Mouse (Mus musculus): ENCODE data around the gene Rtn1. TPM values are rescaled to one million over a fixed set of nuclear protein-coding genes. Genes with fewer than 3 reads are reported as not detected.
A peak's percentile ranks its signal among the peaks of the same experiment; 100 is the strongest.

Gene Rtn1
- total RNA-seq, 2 experiments from 2014 or later: 5.3 to 8.9 TPM

DNA sequence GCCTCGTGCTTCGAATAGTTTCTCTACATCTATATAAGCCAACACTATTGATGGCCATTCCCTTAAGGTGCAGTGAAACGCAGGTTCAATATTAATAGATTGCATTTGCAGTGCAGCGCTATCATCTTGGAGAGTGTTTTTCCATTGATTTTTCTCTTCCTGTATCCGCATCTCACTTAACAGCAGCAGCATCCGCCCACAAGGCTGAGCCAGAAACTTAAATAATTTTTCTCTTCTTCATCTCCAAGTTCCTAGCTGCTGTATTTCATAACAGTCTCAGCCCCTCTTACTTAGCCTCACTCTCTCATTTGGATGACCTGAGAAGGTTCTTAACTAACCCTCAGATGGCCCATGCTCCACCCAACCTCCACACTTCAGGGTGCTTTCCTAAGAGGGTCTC is 20.7 kb downstream of the Rtn1 start:
- DNase-seq: no peak
- intact Hi-C loops (cut with DNase I): no loop called here

GRCm38 (mm10) chr12:72376309-72376708 is 32.5 kb downstream of the Rtn1 start:
- DNase-seq: no peak
- intact Hi-C loops (cut with DNase I): no loop called here

DNA sequence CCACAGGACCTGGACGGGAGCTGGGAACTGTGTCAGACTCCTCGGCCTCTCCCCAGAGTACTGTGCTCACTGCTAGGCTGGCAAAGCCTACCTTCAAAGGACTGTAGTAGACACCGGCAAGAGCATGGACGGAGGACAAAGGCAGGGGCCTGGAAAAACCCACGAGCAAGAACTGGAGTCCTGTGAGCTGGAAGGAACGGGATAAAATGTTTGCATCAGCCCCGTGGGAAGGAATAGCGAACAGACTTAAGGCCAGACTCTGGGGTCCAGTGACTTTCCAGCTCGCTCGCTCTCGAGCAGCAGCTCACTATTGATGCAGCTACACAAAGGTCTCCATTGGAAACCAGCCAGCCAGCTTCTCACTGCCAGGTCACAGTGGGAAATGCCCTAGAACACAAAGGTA is 34.0 kb downstream of the Rtn1 start:
- intact Hi-C loops (cut with DNase I): no loop called here
- DNase-seq: no peak

DNA sequence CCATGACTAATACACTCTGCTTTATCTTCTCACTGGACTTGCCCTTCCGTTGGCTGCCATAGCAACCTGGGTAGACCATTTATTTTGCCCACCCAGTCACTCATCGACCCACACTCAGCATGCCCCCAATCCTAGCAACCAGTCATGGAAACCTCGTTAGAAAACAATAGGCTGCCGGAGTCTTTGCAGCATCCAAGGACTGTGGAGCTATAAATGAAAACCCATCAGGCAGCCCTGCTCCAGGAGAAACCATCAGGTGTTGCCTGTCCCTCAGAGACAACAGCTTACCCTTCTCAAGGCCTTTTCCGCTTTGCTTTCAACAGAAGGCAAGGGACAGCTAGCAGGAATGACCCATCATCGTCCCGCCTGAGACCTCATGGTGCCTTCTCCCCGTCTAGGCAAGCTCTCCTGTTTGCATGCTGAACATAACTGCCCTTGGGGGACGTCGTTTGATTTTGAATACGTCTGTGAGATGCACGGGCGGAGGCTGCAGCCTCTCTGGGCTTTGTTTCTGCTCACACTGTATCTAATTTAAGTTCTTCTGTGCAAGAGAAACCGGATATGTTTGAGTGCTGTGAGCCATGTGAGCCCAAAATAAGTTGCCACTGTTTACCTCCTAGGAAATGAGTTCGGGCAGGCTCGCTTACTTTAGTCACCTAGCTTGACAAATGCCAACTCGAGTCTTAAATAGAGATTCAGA is 34.8 kb downstream of the Rtn1 start:
- intact Hi-C loops (cut with DNase I): no loop called here
- DNase-seq: no peak

DNA sequence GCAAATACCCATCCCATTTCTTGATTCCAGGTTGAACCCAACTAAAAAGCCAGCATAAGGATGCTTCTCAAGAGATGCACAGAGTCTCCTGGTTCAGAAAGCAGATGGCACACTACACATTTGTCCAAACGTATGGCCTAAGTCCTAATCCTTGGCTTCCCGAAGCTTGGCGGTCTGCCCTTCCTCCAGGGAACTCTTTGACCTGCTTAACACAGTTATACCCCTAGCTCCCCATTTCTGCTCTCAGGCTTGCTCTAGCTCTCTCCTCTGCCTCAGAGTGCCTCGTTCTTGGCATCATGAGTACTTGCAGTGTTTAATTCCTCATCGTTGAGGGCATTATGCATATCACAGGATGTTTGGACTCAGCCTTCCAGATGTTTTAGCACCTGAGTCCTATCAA is 38.8 kb downstream of the Rtn1 start:
- DNase-seq: no peak
- intact Hi-C loops (cut with DNase I): no loop called here

- intact Hi-C loops (cut with DNase I): no loop called here
- no peak for DNase-seq
Observed at GRCm38 (mm10) chr12:72366763-72367162, 42.1 kb downstream of the Rtn1 start.

GRCm38 (mm10) chr12:72366104-72366437 is 42.8 kb downstream of the Rtn1 start:
- intact Hi-C loops (cut with DNase I): no loop called here

DNA sequence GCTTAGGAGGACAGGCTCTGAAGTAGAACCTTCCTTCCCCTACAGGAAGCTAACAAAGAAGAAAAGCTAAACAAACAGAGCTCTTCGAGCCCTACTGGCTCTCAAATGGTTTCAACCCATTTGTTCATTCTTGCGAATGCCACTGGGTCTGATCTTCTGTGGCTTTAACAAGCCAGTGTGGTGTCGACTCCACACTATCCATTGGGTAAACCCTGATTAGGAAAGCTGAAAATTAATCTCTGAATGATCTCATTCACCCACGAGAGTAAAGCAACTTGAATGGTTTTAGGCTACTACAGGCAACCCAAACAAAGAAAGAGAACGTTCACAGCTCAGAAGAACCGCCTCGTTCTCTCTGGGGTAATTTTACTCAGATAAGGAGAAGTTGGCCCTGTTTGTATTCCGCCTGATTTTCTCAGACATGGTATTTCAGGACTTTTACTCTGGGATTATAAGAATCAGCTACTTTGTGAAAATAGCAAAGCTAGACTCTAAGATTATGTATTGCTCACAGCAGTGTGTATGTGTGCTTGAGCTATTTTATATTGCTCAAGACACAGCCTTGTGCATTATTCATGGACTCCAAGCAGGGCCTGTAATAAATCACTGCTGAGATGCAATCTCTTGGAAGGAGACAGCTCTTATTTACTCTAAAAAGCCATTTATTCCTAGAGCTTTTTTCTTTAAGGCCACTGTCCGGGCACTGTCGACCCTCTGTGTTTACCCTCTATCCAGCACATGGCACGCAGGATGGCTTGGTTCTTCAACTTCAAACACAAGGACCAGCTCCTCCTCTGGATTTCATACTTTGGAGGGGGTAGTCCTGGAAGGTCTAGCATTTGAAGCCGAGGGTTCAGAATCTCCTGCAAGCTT is 43.4 kb downstream of the Rtn1 start:
- no peak for DNase-seq

More at GRCm38 (mm10) chr12:72366104-72366437, 42.8 kb downstream of the Rtn1 start:
- DNase-seq: no peak

DNA sequence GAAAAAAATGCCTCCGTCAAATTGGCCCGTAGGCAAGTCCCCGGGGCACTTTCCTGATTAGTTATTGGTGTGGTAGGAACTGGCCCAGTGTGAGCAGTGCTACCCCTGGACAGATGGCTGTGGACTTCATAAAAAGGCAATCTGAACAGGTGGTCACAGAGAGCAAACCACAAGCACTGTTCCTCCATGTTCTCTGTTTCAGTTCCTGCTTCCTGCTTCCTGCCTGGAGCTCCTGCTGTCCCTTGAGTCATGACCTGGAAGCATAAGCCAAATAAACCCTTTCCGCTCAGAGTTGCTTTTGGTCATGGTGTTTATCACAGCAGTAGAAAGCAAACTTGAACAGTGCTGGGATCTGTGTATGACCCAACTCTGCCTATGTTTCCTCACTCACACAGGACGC is 44.3 kb downstream of the Rtn1 start:
- intact Hi-C loops (cut with DNase I): no loop called here
- no peak for DNase-seq

More for the DNA sequence above, 43.4 kb downstream of the Rtn1 start:
- intact Hi-C loops (cut with DNase I): no loop called here

DNA sequence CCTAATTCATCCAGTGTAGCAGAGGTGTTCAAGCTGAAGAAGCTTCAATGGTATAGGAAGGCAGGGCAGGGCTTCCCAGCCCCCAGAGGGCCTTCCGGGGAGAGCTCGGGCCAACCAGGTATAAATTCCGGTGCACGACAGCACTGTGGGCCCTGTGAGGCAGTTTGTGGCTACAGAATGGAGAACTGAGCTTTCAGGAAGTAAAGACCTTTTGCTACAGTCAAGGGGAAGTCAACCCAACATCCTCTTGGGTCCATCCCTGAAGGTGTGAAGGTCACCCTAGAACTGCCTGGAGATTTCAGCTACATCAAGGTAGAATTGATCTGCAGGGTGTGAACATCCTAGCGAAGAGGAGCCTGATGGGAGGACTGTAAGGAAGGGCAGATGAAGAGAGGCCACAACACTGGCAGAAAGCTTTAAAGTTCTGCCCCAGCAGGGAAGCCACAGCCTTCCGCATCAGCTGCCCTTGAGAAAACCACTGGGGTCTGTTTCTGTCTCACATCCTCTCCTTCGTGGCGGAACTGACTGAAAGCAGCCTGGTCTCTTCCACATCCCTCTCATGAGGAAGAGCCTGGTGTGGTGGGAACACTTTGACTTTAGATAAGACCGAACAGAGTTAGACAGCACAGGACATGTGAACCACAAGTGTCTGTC is 47.0 kb downstream of the Rtn1 start:
- intact Hi-C loops (cut with DNase I): no loop called here
- DNase-seq: no peak

DNA sequence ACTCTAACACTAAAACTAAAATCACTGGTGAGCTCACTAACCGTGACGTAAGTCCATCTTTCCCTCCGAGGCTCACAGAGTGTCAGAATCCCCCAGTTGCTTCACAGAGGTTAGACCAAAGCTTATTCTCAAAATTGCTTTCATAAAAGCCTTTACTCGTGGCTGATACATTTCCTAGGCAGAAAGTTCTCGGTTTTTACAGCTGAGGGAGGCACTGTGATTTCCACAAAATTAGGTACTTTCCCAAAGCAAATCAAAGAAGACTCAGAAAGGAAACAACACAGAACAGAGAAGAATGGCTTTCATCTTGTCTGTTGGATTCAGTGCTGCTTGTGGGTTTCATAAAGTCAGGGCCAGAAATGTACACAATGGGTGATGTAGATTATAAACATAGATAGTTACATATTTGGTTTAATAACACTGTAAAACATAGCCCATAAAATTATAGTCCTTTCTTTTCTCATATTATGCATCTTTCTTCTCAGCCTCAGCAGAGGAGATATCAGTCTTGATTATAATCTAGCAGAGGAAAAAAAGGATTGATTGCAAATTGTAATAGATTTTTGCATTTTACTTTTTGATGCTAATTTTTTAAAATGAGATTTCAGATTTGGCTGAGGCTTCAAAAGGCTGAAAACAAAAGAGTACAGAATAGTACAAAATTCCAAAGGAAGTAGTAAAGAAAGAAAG is 47.8 kb downstream of the Rtn1 start:
- intact Hi-C loops (cut with DNase I): no loop called here
- DNase-seq: no peak

- no peak for DNase-seq
- intact Hi-C loops (cut with DNase I): no loop called here
Observed at GRCm38 (mm10) chr12:72359903-72360302, 49.0 kb downstream of the Rtn1 start.

GRCm38 (mm10) chr12:72357667-72358420 is 51.0 kb downstream of the Rtn1 start:
- intact Hi-C loops (cut with DNase I): no loop called here
- no peak for DNase-seq

- intact Hi-C loops (cut with DNase I): no loop called here
- DNase-seq: no peak
Observed at GRCm38 (mm10) chr12:72354241-72354640, 54.6 kb downstream of the Rtn1 start.

GRCm38 (mm10) chr12:72353506-72353905 is 55.3 kb downstream of the Rtn1 start:
- intact Hi-C loops (cut with DNase I): no loop called here
- no peak for DNase-seq

GRCm38 (mm10) chr12:72348508-72348907 is 60.3 kb downstream of the Rtn1 start:
- intact Hi-C loops (cut with DNase I): no loop called here

DNA sequence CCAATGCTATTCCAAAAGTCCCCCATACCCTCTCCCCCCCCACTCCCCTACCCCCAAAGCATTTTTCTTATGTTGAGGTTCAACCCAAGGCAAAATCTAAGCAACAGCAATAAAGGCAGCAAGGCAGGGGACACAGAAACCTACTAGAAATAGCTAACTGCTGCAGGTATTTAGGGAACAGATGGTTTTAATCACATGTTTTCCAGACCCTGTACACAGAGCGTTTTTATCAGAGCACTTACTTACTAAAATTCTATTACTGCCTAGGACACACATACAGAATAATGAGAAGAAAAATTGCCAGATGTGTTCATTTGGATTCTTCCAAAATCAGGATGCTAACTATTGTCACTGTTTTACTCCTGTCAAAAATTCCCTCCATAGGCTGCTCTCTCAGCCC is 61.7 kb downstream of the Rtn1 start:
- no peak for DNase-seq
- intact Hi-C loops (cut with DNase I): no loop called here

More at GRCm38 (mm10) chr12:72348508-72348907, 60.3 kb downstream of the Rtn1 start:
- DNase-seq: no peak

DNA sequence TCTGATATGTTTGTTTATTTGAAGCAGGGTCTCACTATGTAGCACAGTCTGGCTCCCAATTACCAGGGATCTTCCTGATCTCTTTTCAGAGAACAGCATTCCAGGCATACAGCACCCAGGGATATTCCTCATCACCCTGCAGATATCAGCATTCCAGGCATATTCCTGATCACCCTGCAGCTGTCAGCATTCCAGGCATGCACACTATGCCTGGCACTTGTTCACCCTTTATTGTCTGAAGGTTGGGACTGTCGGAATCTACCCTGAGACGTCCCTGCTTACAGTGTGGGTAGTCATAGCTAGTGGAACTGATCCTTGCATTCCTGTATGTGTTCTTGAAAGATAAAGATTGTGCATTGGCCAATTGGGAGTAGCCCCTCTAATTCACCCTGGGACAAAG is 65.2 kb downstream of the Rtn1 start:
- peak in 1 of 2 experiments; percentile 14 for DNase-seq
- intact Hi-C loops (cut with DNase I): no loop called here

DNA sequence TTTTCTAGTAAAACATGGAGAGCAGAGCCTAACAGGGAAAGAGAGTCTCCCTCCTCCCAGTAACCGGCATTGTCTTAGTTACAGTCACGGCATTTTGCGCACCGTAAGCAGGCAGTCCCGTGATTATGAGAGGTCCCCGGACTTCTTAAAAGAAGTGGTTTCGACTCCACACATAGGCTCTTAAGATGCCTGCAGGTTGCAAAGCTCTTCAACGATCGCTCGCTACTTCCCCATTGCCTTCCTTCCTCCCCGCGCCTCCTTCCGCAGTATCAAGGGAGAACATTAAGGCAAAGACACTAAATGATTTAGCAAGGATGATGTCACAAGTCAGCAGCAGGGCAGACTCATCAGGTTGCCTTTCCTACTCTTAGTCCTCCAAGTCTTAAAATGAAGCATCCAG is 72.8 kb downstream of the Rtn1 start:
- no peak for DNase-seq
- intact Hi-C loops (cut with DNase I): no loop called here

DNA sequence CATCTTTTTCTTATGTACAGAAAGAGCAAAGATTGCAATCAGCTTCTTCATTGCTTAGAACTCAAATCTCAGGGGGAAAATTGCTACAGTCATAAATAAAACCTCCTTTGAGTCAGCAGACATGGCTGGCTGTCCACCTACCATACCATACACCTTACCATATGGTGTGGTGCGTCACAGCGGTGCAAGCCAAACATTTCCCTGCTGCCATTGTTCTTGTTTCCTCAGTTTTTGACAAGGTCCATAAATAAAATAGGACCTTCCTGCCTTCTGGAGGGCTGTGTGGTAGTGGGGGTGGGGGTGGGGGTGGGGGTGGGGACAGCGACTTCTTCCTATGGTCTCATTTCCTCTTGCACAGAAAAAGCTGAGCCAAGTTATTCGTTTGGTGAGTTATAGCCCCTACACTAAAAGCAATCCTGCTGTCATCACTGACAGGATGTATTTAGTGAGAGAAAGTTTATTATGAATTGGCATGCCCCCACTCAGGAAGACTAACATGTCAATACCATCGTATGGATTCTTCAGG is 76.3 kb downstream of the Rtn1 start:
- no peak for DNase-seq
- intact Hi-C loops (cut with DNase I): no loop called here
